Mouse (Mus musculus) MEL (cell line): ENCODE data around the gene B430305J03Rik.

Experiments
- CTCF ChIP-seq, 3 experiments: IDR thresholded peaks in 2 of 3; conservative IDR thresholded peaks in 1 of 3; 2 replicates each; pipeline ENCODE4 v1.5.1; 2011 to 2012; ENCODE audit warnings: low read length in 3 of 3, low read depth in 2 of 3, mild to moderate bottlenecking in 2 of 3, improper control_type of control experiment in 1 of 3, inconsistent platforms in 1 of 3, mixed read lengths in 1 of 3, moderate library complexity in 1 of 3; ENCODE audit not compliant: control insufficient read depth in 1 of 3, insufficient read depth in 1 of 3, poor library complexity in 1 of 3, severe bottlenecking in 1 of 3
- GABPA ChIP-seq: IDR thresholded peaks from 2 replicates; pipeline ENCODE4 v1.6.1; 2012; ENCODE audit warnings: low read depth, mild to moderate bottlenecking, inconsistent platforms, low read length, improper control_type of control experiment, moderate library complexity
- USF1 ChIP-seq: IDR thresholded peaks from 2 replicates; pipeline ENCODE4 v1.6.1; 2014; ENCODE audit warnings: low read depth, mild to moderate bottlenecking, inconsistent platforms, low read length, improper control_type of control experiment, moderate library complexity
- ZMIZ1 ChIP-seq: IDR thresholded peaks from 2 replicates; pipeline ENCODE4 v1.6.1; 2012; ENCODE audit warnings: low read depth, mild to moderate bottlenecking, inconsistent platforms, low read length, improper control_type of control experiment, moderate library complexity

DNA sequence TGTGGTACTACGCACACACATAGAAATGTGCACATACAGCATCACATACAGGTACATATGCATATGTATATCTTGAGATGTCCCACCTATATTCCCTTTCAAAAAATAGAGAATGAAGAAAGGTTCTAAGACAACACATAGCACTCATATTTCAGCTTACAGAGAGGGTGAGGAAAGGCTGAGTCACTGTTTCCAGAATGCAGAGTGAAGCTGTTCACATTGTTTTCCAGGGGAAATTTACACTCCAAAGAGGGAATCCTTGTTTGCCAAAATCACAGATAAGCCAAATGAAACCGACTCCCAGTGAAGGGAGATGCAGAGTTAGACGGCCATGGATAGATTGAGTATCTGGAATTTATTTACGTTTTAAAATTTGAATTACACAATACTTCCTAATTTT, 25.8 kb upstream of the B430305J03Rik start:
- no peak for TF ChIP-seq USF1
- no peak for TF ChIP-seq ZMIZ1
- no peak for TF ChIP-seq CTCF (IDR thresholded peaks at IDR 0.05 in 2 of 3, conservative IDR thresholded peaks at IDR 0.05 in 1 of 3; ENCODE audit: control insufficient read depth in 1 of 3, insufficient read depth in 1 of 3, low read depth in 2 of 3, low read length in 3 of 3, poor library complexity in 1 of 3, severe bottlenecking in 1 of 3)
- no peak for TF ChIP-seq GABPA
